Mouse (Mus musculus) left cerebral cortex, postnatal 36 days (tissue): ENCODE data around the gene Prtg. TPM values are rescaled to one million over a fixed set of nuclear protein-coding genes. Genes with fewer than 3 reads are reported as not detected.

Experiments used
- DNase-seq, 2 experiments: peaks; one replicate each; pipeline ENCODE4 v3.0.0; 2021 to 2022; ENCODE audit warnings: low spot score in 2 of 2, mixed read lengths in 1 of 2
- intact Hi-C: fragments of 180-260 bp; cut with DNase I; formaldehyde crosslinking; loops from one replicate; pipeline ENCODE4 v1.15.1; 2025
- total RNA-seq, 2 experiments: library from RNA; stranded (reverse); gene quantifications; 2 replicates each; pipeline ENCODE4 v1.2.3; 2021

The Prtg gene
- 1 to 10 TPM in 1 of 2 experiments, under 1 TPM in 1; 0.96 to 1.4 TPM for total RNA-seq

- intact Hi-C loops = loop anchor here (5.0 kb wide), 1 partner anchor 75 kb away; no protein-coding TSS in a partner anchor
- peak; percentile 8 to 62 for DNase-seq
Measured at GRCm38 (mm10) chr9:72806731-72807419, at the start of gene Prtg. Gene Prtg, plus strand, starts transcription at chr9:72806874.

- intact Hi-C loops = no loop called here
- no peak for DNase-seq
Measured at GRCm38 (mm10) chr9:72757143-72757542, 49.5 kb upstream of the Prtg start.

DNA sequence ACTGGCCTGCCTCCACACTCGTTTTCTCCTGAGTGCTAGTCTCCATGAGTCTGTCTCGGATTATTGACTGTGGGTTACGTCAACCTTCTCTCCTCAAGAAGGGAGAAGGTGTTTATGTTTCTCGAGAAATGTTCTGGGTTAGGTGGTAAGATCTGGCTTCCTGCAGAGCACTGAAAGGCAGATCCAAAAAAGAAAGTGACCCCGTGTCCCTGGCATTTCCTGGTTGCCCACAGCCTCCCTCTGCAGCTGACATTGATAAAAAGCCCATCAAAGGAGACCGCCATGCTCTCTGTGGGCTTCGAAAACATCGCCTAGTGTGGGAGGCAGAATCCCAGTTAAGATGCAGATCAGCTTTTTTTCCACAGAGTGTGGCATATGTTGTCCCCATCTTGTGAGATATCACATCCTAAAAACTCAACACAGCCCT, 48.0 kb upstream of the Prtg start:
- peak; percentile 45 to 52 for DNase-seq
- intact Hi-C loops = no loop called here

DNA sequence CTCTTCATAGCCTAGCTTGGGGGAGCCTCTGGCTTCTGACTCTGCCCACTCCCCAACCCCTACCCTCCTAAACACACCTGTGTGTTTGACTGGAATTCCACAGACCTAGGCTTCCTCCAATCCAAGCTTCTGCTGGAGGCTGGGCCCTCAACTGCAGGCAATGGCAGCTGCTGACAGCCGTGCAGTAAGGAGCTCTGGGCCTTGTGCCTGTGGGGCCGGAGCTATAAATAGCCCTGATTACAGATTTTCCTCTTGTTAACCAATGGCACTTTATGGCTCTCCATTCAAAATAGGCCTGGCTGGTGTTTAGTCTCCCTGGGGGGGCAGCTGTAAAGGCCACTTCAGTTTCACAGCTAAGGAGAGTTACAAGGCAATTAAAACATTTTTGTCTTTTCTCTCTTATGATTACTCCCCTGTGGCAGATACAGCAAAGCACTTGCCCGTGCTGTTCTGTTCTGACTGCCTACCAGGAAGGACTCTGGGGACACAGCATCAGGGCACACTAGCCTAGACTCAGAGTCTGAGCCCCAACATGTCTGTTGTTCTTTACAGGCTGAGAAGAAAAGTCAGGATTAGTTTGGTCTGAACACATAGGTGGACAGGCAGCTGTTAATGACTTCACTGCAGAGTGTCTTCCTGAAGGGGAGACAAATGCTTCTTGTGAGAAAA, 43.5 kb upstream of the Prtg start:
- intact Hi-C loops = no loop called here
- no peak for DNase-seq

DNA sequence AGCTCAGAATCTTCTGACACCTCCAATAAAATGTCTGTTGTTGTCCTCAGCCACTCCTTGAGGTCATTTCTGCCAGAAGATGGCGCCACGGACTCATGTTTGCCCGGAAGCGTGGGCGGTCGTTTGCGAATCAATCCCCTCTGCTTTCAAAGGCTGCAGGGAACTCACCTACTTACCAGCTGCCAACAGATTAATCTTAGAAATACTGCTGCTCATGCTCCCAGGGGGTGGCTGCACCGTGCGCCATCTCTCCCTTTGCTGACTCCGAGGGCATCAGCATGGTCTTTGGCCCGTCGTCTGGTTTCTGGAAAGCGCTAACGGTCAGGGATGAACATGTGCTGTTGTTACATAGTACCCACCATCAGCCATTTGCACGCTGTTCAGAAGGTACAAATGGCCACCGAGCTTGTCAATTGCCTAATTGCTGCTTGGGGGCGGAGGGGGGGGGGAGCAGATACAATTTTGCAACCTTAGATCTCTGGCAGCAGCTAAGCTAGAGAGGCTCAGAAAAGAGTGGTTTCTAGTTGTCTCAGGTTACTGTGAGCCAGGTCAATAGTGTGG, 39.8 kb upstream of the Prtg start:
- DNase-seq = peak; percentile 87 to 91
- intact Hi-C loops = loop anchor here (1.0 kb wide), 1 partner anchor 117 kb away; no protein-coding TSS in a partner anchor

DNA sequence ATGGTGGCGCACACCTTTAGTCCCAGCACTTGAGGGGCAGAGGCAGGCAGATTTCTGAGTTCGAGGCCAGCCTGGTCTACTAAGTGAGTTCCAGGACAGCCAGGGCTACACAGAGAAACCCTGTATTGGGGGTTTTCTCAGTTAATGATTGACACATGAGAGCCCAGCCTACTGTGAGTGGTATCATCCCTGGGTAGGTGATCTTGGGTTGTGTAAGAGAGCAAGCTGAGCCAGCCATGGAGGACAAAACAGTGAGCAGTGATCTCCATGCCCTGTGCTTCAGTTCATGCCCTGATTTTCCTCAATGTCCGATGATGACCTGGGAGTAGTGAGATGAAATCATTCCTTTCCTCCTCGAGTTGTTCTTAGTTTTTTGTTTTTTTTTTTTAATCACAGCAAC, 31.7 kb upstream of the Prtg start:
- DNase-seq = no peak
- intact Hi-C loops = no loop called here

DNA sequence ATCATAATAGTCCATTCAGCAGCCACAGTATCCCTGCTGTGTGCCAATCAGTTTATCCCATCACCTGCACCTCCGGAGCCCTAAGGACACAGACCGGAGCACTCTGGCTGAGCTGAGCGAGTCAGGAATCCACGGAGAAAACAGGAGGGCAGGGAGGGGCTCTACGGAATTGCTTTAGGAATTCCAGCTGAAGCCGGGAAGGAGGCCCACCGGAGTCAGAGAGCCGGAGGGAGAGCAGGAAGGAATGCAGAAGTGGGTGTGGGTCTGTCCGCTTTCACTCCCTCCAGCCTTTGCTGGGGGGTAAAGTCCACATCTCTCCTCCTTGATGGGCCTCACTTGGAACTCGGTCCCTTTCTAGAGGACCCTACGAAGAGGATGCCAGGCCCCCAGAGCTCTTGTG, 27.7 kb upstream of the Prtg start:
- intact Hi-C loops = no loop called here
- DNase-seq = no peak

- no peak for DNase-seq
- intact Hi-C loops = no loop called here
Measured at GRCm38 (mm10) chr9:72779733-72780132, 26.9 kb upstream of the Prtg start.

- no peak for DNase-seq
- intact Hi-C loops = no loop called here
Measured at GRCm38 (mm10) chr9:72780694-72781093, 26.0 kb upstream of the Prtg start.

- DNase-seq = no peak
- intact Hi-C loops = no loop called here
Measured at GRCm38 (mm10) chr9:72781466-72781865, 25.2 kb upstream of the Prtg start.

GRCm38 (mm10) chr9:72782121-72782520, 24.6 kb upstream of the Prtg start:
- DNase-seq = no peak
- intact Hi-C loops = no loop called here

DNA sequence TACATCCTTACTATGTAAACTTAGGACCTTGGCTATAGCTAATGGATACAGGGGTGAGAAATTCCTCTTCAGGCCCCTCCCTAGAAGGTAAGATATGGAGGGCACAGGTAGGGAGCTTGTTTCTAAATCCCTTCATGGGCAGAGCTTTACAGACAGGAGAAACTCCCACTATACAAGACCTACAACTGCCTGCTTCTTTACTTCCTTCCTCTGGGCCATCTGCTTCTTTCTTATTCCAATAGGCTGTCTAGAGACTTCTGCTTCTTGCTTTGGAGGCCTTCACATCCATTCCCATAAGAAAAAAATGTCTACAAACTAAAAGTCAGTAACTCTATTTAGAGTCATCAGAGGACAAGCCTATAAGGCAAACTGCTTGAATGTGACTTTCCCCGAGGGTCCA, 18.9 kb upstream of the Prtg start:
- no peak for DNase-seq
- intact Hi-C loops = no loop called here

DNA sequence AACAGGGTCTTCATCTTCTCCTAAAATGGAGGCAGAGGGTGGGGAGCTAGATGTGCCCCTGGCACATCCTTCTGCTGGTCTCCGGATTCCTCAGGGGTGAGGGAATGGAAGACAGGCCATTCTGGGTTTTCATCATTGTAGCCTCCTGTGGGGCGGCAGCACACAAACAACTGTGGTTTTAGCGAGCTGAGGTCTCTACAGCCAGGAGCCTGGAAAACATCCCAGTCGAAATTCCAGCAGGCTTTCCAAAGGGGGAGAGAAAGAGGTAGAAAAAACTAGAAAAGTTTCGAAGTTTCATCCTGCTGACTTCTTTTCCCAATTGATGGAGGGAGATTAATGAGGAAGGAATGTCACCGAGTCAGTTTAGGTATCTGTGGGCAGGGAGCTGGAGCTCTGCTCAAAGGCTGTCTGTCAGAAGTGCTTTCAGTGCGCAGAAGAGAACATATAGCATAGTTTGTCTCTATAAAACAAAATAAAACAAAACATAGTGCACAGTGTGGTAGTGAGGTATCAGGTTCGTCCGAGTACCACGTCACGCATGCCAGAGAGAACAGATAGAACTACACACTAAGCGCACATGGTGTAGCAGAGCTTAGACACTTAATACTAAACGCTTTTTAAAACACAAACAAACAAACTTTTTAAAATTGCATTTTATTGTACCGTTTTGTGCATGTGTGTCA, 16.0 kb upstream of the Prtg start:
- intact Hi-C loops = no loop called here
- DNase-seq = no peak

DNA sequence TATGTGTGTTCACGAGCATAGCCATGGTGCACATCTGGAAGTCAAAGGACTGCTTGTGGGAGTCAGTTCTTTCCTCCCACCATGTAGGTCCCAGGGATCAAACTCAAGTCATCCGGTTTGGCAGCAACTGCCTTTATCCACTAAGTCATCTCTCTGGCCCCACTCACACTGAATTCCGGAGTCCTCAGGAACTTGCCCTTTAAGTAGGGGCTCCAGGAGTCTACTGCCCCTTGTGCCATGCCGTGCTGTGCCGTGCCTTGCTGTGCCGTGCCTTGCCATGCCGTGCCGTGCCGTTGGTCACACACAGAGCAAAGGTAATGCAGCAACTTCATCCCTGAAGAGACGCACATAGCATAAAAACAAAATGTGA, 15.5 kb upstream of the Prtg start:
- no peak for DNase-seq
- intact Hi-C loops = no loop called here

- DNase-seq = no peak
- intact Hi-C loops = no loop called here
Measured at GRCm38 (mm10) chr9:72791681-72792080, 15.0 kb upstream of the Prtg start.

GRCm38 (mm10) chr9:72795243-72795642, 11.4 kb upstream of the Prtg start:
- DNase-seq = no peak
- intact Hi-C loops = no loop called here

GRCm38 (mm10) chr9:72797136-72797621, 9.5 kb upstream of the Prtg start:
- intact Hi-C loops = no loop called here
- DNase-seq = no peak

- no peak for DNase-seq
- intact Hi-C loops = no loop called here
Measured at GRCm38 (mm10) chr9:72803280-72803679, 3.4 kb upstream of the Prtg start.

DNA sequence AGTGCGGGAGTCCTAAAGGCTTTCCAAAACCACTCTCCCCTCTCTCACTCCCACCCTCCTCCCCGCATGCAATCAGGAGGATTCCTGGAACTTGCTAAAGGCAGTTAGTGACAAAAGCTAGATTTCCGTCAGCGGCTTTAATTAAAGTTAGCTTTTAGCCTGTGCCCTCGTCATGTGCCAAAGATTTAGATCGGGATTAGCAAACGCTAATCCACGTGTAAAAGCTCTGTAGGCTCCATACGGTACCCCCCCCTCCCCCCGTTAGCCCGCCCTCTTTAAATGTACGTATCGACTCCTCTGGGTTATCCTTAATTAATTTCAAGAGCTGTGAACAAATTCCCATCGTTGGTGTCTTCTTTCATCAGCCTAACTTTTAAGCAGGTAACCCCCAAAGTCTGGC, 528 bp upstream of the Prtg start:
- intact Hi-C loops = loop anchor here (5.0 kb wide), 1 partner anchor 76 kb away; no protein-coding TSS in a partner anchor
- DNase-seq = no peak

- intact Hi-C loops = loop anchor here (5.0 kb wide), 1 partner anchor 75 kb away; no protein-coding TSS in a partner anchor
- DNase-seq = peak in 1 of 2 experiments; percentile 57
Measured at GRCm38 (mm10) chr9:72807420-72808005, 839 bp downstream of the Prtg start.
